Comparison of ENCODE assay signal across 14 mouse cellular contexts in genomic region chr9:43234496-43234895, GRCm38 (mm10). TPM values are rescaled to one million over a fixed set of nuclear protein-coding genes. Genes with fewer than 3 reads are reported as not detected.
A peak's percentile ranks its signal among the peaks of the same experiment; 100 is the strongest.
DNase-seq lines count a peak whose midpoint lies in the region; ATAC-seq and TF ChIP-seq lines count a peak whose summit lies in the region.
"Had no signal": no experiment of that assay in that cellular context is flagged by ENCODE, and none has a peak within 500 bp of the region (broad histone marks: within the 10 kb centered on the region; RNA-seq: fewer than 3 reads in every experiment).

No protein-coding gene starts in this region.

- H3K27ac ChIP-seq in heart, embryonic 12.5 days (ENCODE audit: poor library complexity, severe bottlenecking): peak overlapping the region; percentile 77
- peak overlapping the region; percentile 0; the same call in 1 of the 2 replicates for H3K27ac ChIP-seq in stomach, embryonic 14.5 days (ENCODE audit: low read length)
- H3K27ac ChIP-seq in stomach, postnatal 0 days (replicated peaks): no peak overlapping the region
- H3K27ac ChIP-seq: limb, embryonic 13.5 days had no signal

- ATAC-seq in heart, embryonic 12.5 days (ENCODE audit: insufficient number of reproducible peaks, low FRiP score): peak; percentile 59
- no peak for ATAC-seq in stomach, embryonic 14.5 days (ENCODE audit: insufficient number of reproducible peaks, insufficient read depth, low FRiP score, low read depth)
- no peak for ATAC-seq in stomach, postnatal 0 days (ENCODE audit: low FRiP score, low TSS enrichment)

- TF ChIP-seq CTCF in stomach, postnatal 0 days (IDR thresholded peaks at IDR 0.05; ENCODE audit: low read depth): no peak

- 7% methylated on average over 5 of the region's 5 CpGs for WGBS in heart, embryonic 12.5 days
- WGBS in stomach, embryonic 14.5 days: 67% methylated on average over 5 of the region's 5 CpGs
- 60% methylated on average over 5 of the region's 5 CpGs for WGBS in stomach, postnatal 0 days

- no peak for DNase-seq in heart, postnatal 25 days (ENCODE audit: low spot score)
- DNase-seq in stomach, postnatal 0 days (ENCODE audit: low spot score): no peak
- DNase-seq in liver: peak; percentile 83
- no peak for DNase-seq in cerebellum, adult 9-10 months
- DNase-seq in layer of hippocampus, postnatal 14 days (ENCODE audit: low spot score in 2 of 2): no peak
- DNase-seq in right cerebral cortex, adult 18-20 months: no peak
- DNase-seq: kidney, adult 18-20 months; layer of hippocampus, adult 9-11 months; thymus, postnatal 4 days had no signal

- TF ChIP-seq EP300 in stomach, postnatal 0 days (optimal IDR thresholded peaks at IDR 0.05): no peak

- no peaks in the 10 kb centered on the region for H3K27me3 ChIP-seq in heart, embryonic 12.5 days (replicated peaks)
- no peaks in the 10 kb centered on the region for H3K27me3 ChIP-seq in stomach, embryonic 14.5 days (ENCODE audit: control insufficient read depth, insufficient read depth, low read length)
- H3K27me3 ChIP-seq in stomach, postnatal 0 days (ENCODE audit: control insufficient read depth, insufficient read depth, low read length): no peaks in the 10 kb centered on the region
- H3K27me3 ChIP-seq: limb, embryonic 13.5 days had no signal

- no peaks in the 10 kb centered on the region for H3K36me3 ChIP-seq in heart, embryonic 12.5 days
- no peaks in the 10 kb centered on the region; the same call in 1 of the 2 replicates for H3K36me3 ChIP-seq in stomach, embryonic 14.5 days (ENCODE audit: control insufficient read depth, insufficient read depth, low read length)
- no peaks in the 10 kb centered on the region for H3K36me3 ChIP-seq in stomach, postnatal 0 days (ENCODE audit: control insufficient read depth, insufficient read depth, low read length)

- peaks cover 90% of the 10 kb centered on the region for H3K4me1 ChIP-seq in heart, embryonic 12.5 days (replicated peaks)
- H3K4me1 ChIP-seq in stomach, embryonic 14.5 days (ENCODE audit: control insufficient read depth, insufficient read depth, low read length): peaks cover 67% of the 10 kb centered on the region
- H3K4me1 ChIP-seq in stomach, postnatal 0 days (replicated peaks; ENCODE audit: control insufficient read depth, insufficient read depth): peaks cover 19% of the 10 kb centered on the region

- intact Hi-C loops in heart, postnatal 25 days (cut with DNase I): no loop called here

- H3K9me3 ChIP-seq in heart, embryonic 12.5 days (replicated peaks): no peaks in the 10 kb centered on the region
- no peaks in the 10 kb centered on the region for H3K9me3 ChIP-seq in stomach, embryonic 14.5 days (ENCODE audit: control insufficient read depth, low read depth, low read length)
- H3K9me3 ChIP-seq in stomach, postnatal 0 days (ENCODE audit: control insufficient read depth, low read length): no peaks in the 10 kb centered on the region
- H3K9me3 ChIP-seq: limb, embryonic 13.5 days had no signal

- H3K9ac ChIP-seq in heart, embryonic 12.5 days: peak overlapping the region; percentile 13; the same call in 1 of the 2 replicates
- H3K9ac ChIP-seq in stomach, embryonic 14.5 days (replicated peaks; ENCODE audit: low read depth, low read length): no peak overlapping the region
- H3K9ac ChIP-seq in stomach, postnatal 0 days (ENCODE audit: low read length): no peak overlapping the region
- H3K9ac ChIP-seq: limb, embryonic 13.5 days had no signal

- peak overlapping the region; percentile 37 for H3K4me2 ChIP-seq in heart, embryonic 12.5 days
- no peak overlapping the region for H3K4me2 ChIP-seq in stomach, embryonic 14.5 days (replicated peaks; ENCODE audit: low read depth, low read length)
- H3K4me2 ChIP-seq in stomach, postnatal 0 days (replicated peaks; ENCODE audit: low read depth): no peak overlapping the region
- H3K4me2 ChIP-seq: limb, embryonic 13.5 days had no signal

- no peak overlapping the region for H3K4me3 ChIP-seq in heart, embryonic 12.5 days
- no peak overlapping the region for H3K4me3 ChIP-seq in stomach, embryonic 14.5 days (ENCODE audit: low read depth, low read length)
- no peak overlapping the region for H3K4me3 ChIP-seq in stomach, postnatal 0 days (ENCODE audit: low read depth, low read length)
- H3K4me3 ChIP-seq: limb, embryonic 13.5 days had no signal

RNA-seq across cellular contexts. Expression of gene Oaf, which starts 5.2 kb away (rescaled TPM):
- 37.1 and 37.6 TPM in 2 replicates for polyA plus RNA-seq in heart, embryonic 12.5 days (2016; fragmentation: Nextera tagmentation; extraction: Ambion mirVana)
- total RNA-seq in heart, postnatal 25 days (2021): 10 to 100 TPM in 1 of 2 experiments, 1 to 10 TPM in 1; 9.4 to 14.8 TPM
- polyA plus RNA-seq in stomach, embryonic 14.5 days (2014; fragmentation: Nextera tagmentation; extraction: Ambion mirVana): 92.9 and 99.3 TPM in 2 replicates
- 30.9 and 31.9 TPM in 2 replicates for polyA plus RNA-seq in stomach, postnatal 0 days (2015; fragmentation: Nextera tagmentation; extraction: Ambion mirVana)
- 10 to 100 TPM; 18.2 to 24.4 TPM for total RNA-seq in layer of hippocampus, postnatal 14 days (2021)

RNA-seq across cellular contexts. Expression of gene Pou2f3, which starts 24.3 kb away (rescaled TPM):
- not detected in 2 replicates for polyA plus RNA-seq in heart, embryonic 12.5 days (2016; fragmentation: Nextera tagmentation; extraction: Ambion mirVana)
- total RNA-seq in heart, postnatal 25 days (2021): under 1 TPM in 1 of 2 experiments, not detected in 1; 0.11 TPM
- 0.27 and 0.71 TPM in 2 replicates for polyA plus RNA-seq in stomach, embryonic 14.5 days (2014; fragmentation: Nextera tagmentation; extraction: Ambion mirVana)
- 1.7 and 2.5 TPM in 2 replicates for polyA plus RNA-seq in stomach, postnatal 0 days (2015; fragmentation: Nextera tagmentation; extraction: Ambion mirVana)
- not detected for total RNA-seq in layer of hippocampus, postnatal 14 days (2021)
- total RNA-seq: granulocyte monocyte progenitor cell, adult 5-6 weeks had no signal
- polyA plus RNA-seq: embryonic facial prominence, embryonic 11.5 days had no signal
